ENCODE assay signal across 8 mouse cellular contexts in the genomic region with DNA sequence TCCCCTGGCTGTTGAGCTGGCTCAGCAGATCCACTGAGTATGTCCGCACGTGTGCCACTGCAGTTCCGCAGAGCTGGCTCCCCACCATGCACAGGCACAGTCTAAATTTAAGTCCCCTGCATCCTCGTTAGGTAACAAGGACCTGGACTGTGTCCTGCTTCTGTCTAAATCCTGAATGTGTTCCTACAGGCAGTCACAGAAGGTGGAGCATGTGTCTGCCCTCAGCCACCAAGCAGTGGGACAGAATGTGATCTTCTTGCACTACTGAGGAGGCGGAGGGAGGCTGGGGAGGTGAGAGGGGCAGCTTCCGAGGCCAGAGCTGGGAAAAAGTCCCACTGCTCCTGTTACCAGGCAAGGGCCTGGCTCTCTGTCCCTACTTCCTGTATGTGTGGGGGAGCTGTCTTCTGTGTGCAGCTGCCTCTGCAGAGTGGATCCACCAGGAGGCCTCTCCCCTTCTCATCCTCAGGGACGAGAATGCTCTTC. TPM values are rescaled to one million over a fixed set of nuclear protein-coding genes. Genes with fewer than 3 reads are reported as not detected.
DNase-seq lines count a peak whose midpoint lies in the region; ATAC-seq and TF ChIP-seq lines count a peak whose summit lies in the region.

No protein-coding gene starts in this region.

- WGBS in hindbrain, postnatal 0 days: 59% methylated on average over 7 of the region's 7 CpGs
- WGBS in hindbrain, embryonic 11.5 days: 69% methylated on average over 7 of the region's 7 CpGs
- 32% methylated on average over 7 of the region's 7 CpGs for WGBS in heart, embryonic 12.5 days
- 44% methylated on average over 7 of the region's 7 CpGs for WGBS in limb, embryonic 15.5 days

- H3K36me3 ChIP-seq in hindbrain, postnatal 0 days (ENCODE audit: insufficient read depth, low read length): no peaks in the 10 kb centered on the region
- H3K36me3 ChIP-seq in hindbrain, embryonic 11.5 days (ENCODE audit: control insufficient read depth, insufficient read depth, low read length): no peaks in the 10 kb centered on the region
- no peaks in the 10 kb centered on the region for H3K36me3 ChIP-seq in heart, embryonic 12.5 days
- no peaks in the 10 kb centered on the region for H3K36me3 ChIP-seq in limb, embryonic 15.5 days

- no peak overlapping the region for H3K4me2 ChIP-seq in hindbrain, postnatal 0 days (ENCODE audit: low read depth, low read length)
- no peak overlapping the region for H3K4me2 ChIP-seq in hindbrain, embryonic 11.5 days (replicated peaks; ENCODE audit: low read depth, low read length)
- H3K4me2 ChIP-seq in heart, embryonic 12.5 days: no peak overlapping the region
- no peak overlapping the region for H3K4me2 ChIP-seq in limb, embryonic 15.5 days

- H3K9ac ChIP-seq in hindbrain, postnatal 0 days (replicated peaks; ENCODE audit: low read length): no peak overlapping the region
- H3K9ac ChIP-seq in hindbrain, embryonic 11.5 days (ENCODE audit: low read depth, low read length): no peak overlapping the region
- peak overlapping the region; percentile 6 for H3K9ac ChIP-seq in heart, embryonic 12.5 days
- H3K9ac ChIP-seq in limb, embryonic 15.5 days: no peak overlapping the region

- no peaks in the 10 kb centered on the region for H3K9me3 ChIP-seq in hindbrain, postnatal 0 days (ENCODE audit: low read length)
- H3K9me3 ChIP-seq in hindbrain, embryonic 11.5 days (ENCODE audit: control insufficient read depth, low read length): no peaks in the 10 kb centered on the region
- no peaks in the 10 kb centered on the region for H3K9me3 ChIP-seq in heart, embryonic 12.5 days (replicated peaks)
- H3K9me3 ChIP-seq in limb, embryonic 15.5 days: no peaks in the 10 kb centered on the region

- DNase-seq in hindbrain, postnatal 0 days (ENCODE audit: low spot score): no peak
- DNase-seq in hindbrain, embryonic 11.5 days (ENCODE audit: low spot score): no peak
- peak; percentile 67 for DNase-seq in cerebellum, adult 8-10 months
- no peak for DNase-seq in Muller cell, postnatal 12 days (ENCODE audit: inconsistent ontology term)
- no peak for DNase-seq in embryo, embryonic 11 days
- DNase-seq in thymus, adult 18-20 months: no peak

- H3K4me1 ChIP-seq in hindbrain, postnatal 0 days (ENCODE audit: insufficient read depth, low read length): peaks cover 31% of the 10 kb centered on the region
- H3K4me1 ChIP-seq in hindbrain, embryonic 11.5 days (replicated peaks; ENCODE audit: control insufficient read depth, insufficient read depth, low read length): peaks cover 7% of the 10 kb centered on the region; the same call in 1 of the 2 replicates
- H3K4me1 ChIP-seq in heart, embryonic 12.5 days (replicated peaks): peaks cover 50% of the 10 kb centered on the region
- peaks cover 46% of the 10 kb centered on the region for H3K4me1 ChIP-seq in limb, embryonic 15.5 days

- peak overlapping the region; percentile 41; the same call in 1 of the 2 replicates for H3K27ac ChIP-seq in hindbrain, postnatal 0 days
- H3K27ac ChIP-seq in hindbrain, embryonic 11.5 days (ENCODE audit: low read depth, low read length): no peak overlapping the region
- H3K27ac ChIP-seq in heart, embryonic 12.5 days (ENCODE audit: poor library complexity, severe bottlenecking): peak overlapping the region; percentile 71
- peak overlapping the region; percentile 60 for H3K27ac ChIP-seq in limb, embryonic 15.5 days

- H3K4me3 ChIP-seq in hindbrain, postnatal 0 days (ENCODE audit: low read length): no peak overlapping the region
- no peak overlapping the region for H3K4me3 ChIP-seq in hindbrain, embryonic 11.5 days (ENCODE audit: low read depth, low read length)
- H3K4me3 ChIP-seq in heart, embryonic 12.5 days: no peak overlapping the region
- no peak overlapping the region for H3K4me3 ChIP-seq in limb, embryonic 15.5 days

- TF ChIP-seq CTCF in hindbrain, postnatal 0 days (IDR thresholded peaks at IDR 0.05; ENCODE audit: low read depth): no peak; the same call in 1 of the 2 replicates

- ATAC-seq in hindbrain, postnatal 0 days: no peak
- no peak for ATAC-seq in hindbrain, embryonic 11.5 days (ENCODE audit: low FRiP score)
- peak; percentile 31; the same call in 1 of the 2 replicates for ATAC-seq in heart, embryonic 12.5 days (ENCODE audit: insufficient number of reproducible peaks, low FRiP score)
- ATAC-seq in limb, embryonic 15.5 days (ENCODE audit: insufficient number of reproducible peaks, low FRiP score, low TSS enrichment, low read depth): no peak

- no peaks in the 10 kb centered on the region for H3K27me3 ChIP-seq in hindbrain, postnatal 0 days (ENCODE audit: insufficient read depth, low read length)
- H3K27me3 ChIP-seq in hindbrain, embryonic 11.5 days (ENCODE audit: control insufficient read depth, insufficient read depth, low read length): no peaks in the 10 kb centered on the region
- H3K27me3 ChIP-seq in heart, embryonic 12.5 days (replicated peaks): no peaks in the 10 kb centered on the region
- H3K27me3 ChIP-seq in limb, embryonic 15.5 days: no peaks in the 10 kb centered on the region

RNA-seq across cellular contexts. Expression of gene Abtb1, which starts 57.1 kb away (rescaled TPM):
- total RNA-seq in hindbrain, postnatal 0 days (2014; rRNA removed): 62.6 and 78.9 TPM in 2 replicates
- 31.5 and 34.8 TPM in 2 replicates for polyA plus RNA-seq in hindbrain, postnatal 0 days (2015; fragmentation: Nextera tagmentation; extraction: Ambion mirVana)
- polyA plus RNA-seq in hindbrain, embryonic 11.5 days (2014; fragmentation: Nextera tagmentation; extraction: Ambion mirVana): 16.1 and 18.4 TPM in 2 replicates
- polyA plus RNA-seq in heart, embryonic 12.5 days (2016; fragmentation: Nextera tagmentation; extraction: Ambion mirVana): 22.0 and 24.2 TPM in 2 replicates
- polyA plus RNA-seq in limb, embryonic 15.5 days (2015; fragmentation: Nextera tagmentation; extraction: Ambion mirVana): 29.9 and 33.3 TPM in 2 replicates
